Mouse (Mus musculus) layer of hippocampus, postnatal 10 days (tissue): ENCODE measurements at regions not wholly inside any gene's neighbourhood (a gene's known extent, or its start where the extent isn't known, plus 50 kb on each side); places are given as distances from the start of the nearest gene placed in this dataset.

Experiments used
- DNase-seq, 2 experiments: peaks; one replicate each; pipeline ENCODE4 v3.0.0; 2021; ENCODE audit warnings: low spot score in 2 of 2

- DNase-seq = no peak
Measured at GRCm38 (mm10) chr13:26594313-26594712, 175.7 kb downstream of the Hdgfl1 start.

GRCm38 (mm10) chr13:26593750-26594149 lies 176.2 kb downstream of the Hdgfl1 start:
- no peak for DNase-seq

- peak; percentile 29 to 42 for DNase-seq
Measured at GRCm38 (mm10) chr13:26575890-26576543, 193.9 kb downstream of the Hdgfl1 start.

- no peak for DNase-seq
Measured at GRCm38 (mm10) chr13:26569422-26569821, 200.5 kb downstream of the Hdgfl1 start.

- DNase-seq = no peak
Measured at GRCm38 (mm10) chr13:26564941-26565862, 204.8 kb downstream of the Hdgfl1 start.

- DNase-seq = peak in 1 of 2 experiments; percentile 22
Measured at GRCm38 (mm10) chr13:26558366-26558765, 211.6 kb downstream of the Hdgfl1 start.

- DNase-seq = no peak
Measured at GRCm38 (mm10) chr13:26554266-26554665, 215.7 kb downstream of the Hdgfl1 start.

- DNase-seq = no peak
Measured at GRCm38 (mm10) chr13:26552122-26552521, 217.8 kb downstream of the Hdgfl1 start.

GRCm38 (mm10) chr13:26538928-26539327 lies 231.0 kb downstream of the Hdgfl1 start:
- no peak for DNase-seq

- DNase-seq = no peak
Measured at GRCm38 (mm10) chr13:26536575-26536974, 233.4 kb downstream of the Hdgfl1 start.

GRCm38 (mm10) chr13:26532761-26533160 lies 237.2 kb downstream of the Hdgfl1 start:
- DNase-seq = no peak

GRCm38 (mm10) chr13:26519054-26519453 lies 250.9 kb downstream of the Hdgfl1 start:
- DNase-seq = no peak

GRCm38 (mm10) chr13:26518425-26518824 lies 251.5 kb downstream of the Hdgfl1 start:
- DNase-seq = no peak

- no peak for DNase-seq
Measured at GRCm38 (mm10) chr13:26517646-26518045, 252.3 kb downstream of the Hdgfl1 start.

- no peak for DNase-seq
Measured at GRCm38 (mm10) chr13:26510448-26510847, 259.5 kb downstream of the Hdgfl1 start.

GRCm38 (mm10) chr13:26509841-26510240 lies 260.1 kb downstream of the Hdgfl1 start:
- DNase-seq = no peak

GRCm38 (mm10) chr13:26503744-26504143 lies 266.2 kb downstream of the Hdgfl1 start:
- DNase-seq = no peak

- DNase-seq = no peak
Measured at GRCm38 (mm10) chr13:26497086-26497485, 272.9 kb downstream of the Hdgfl1 start.

GRCm38 (mm10) chr13:26495871-26496270 lies 274.1 kb downstream of the Hdgfl1 start:
- DNase-seq = no peak

GRCm38 (mm10) chr13:26469343-26469742 lies 300.6 kb downstream of the Hdgfl1 start:
- no peak for DNase-seq

GRCm38 (mm10) chr13:26467526-26467925 lies 302.4 kb downstream of the Hdgfl1 start:
- no peak for DNase-seq

- DNase-seq = no peak
Measured at GRCm38 (mm10) chr13:26464523-26464922, 305.4 kb downstream of the Hdgfl1 start.
